Mouse (Mus musculus) limb, embryonic 14.5 days (tissue): Measurements from ENCODE around the gene Grm2. TPM values are rescaled to one million over a fixed set of nuclear protein-coding genes. Genes with fewer than 3 reads are reported as not detected.
"Not testable (repeated sequence)": the region's sequence is repeated elsewhere in the genome, so short reads cannot be mapped to it uniquely, and the experiment has no call there.

ENCODE experiments used
- ATAC-seq: fragments of 200-750 bp; cut with Nextera tagmentation; 2 replicates; pipeline ENCODE4 v1.8.0; 2017; ENCODE audit warnings: low read depth, moderate number of reproducible peaks, moderate TSS enrichment; ENCODE audit not compliant: low FRiP score
- DNase-seq: peaks from one replicate; pipeline ENCODE4 v3.0.0-alpha.2; 2015; ENCODE audit warnings: low spot score
- H3K27ac ChIP-seq: fragments of 300-500 bp; sonication (generic); replicated peaks from 2 replicates; pipeline ENCODE4 v1.5.1; 2014; ENCODE audit warnings: low read depth, mild to moderate bottlenecking, low read length, moderate library complexity, mixed read lengths
- H3K27me3 ChIP-seq: fragments of 300-500 bp; sonication (generic); 2 replicates; pipeline ENCODE4 v1.6.1; 2014; ENCODE audit warnings: low read length, mixed read lengths; ENCODE audit not compliant: control insufficient read depth, insufficient read depth
- H3K36me3 ChIP-seq: fragments of 300-500 bp; sonication (generic); 2 replicates; pipeline ENCODE4 v1.6.1; 2014; ENCODE audit warnings: mild to moderate bottlenecking, low read length, moderate library complexity, mixed read lengths; ENCODE audit not compliant: control insufficient read depth, insufficient read depth
- H3K4me1 ChIP-seq: fragments of 300-500 bp; sonication (generic); 2 replicates; pipeline ENCODE4 v1.6.1; 2014; ENCODE audit warnings: antibody characterized with exemption, low read length, mixed read lengths; ENCODE audit not compliant: control insufficient read depth, insufficient read depth
- H3K4me2 ChIP-seq: fragments of 300-500 bp; sonication (generic); replicated peaks from 2 replicates; pipeline ENCODE4 v1.6.1; 2014; ENCODE audit warnings: low read depth, mild to moderate bottlenecking, low read length, moderate library complexity; ENCODE audit not compliant: severe bottlenecking
- H3K4me3 ChIP-seq: fragments of 300-500 bp; sonication (generic); replicated peaks from 2 replicates; pipeline ENCODE4 v1.5.1; 2014; ENCODE audit warnings: low read length
- H3K9ac ChIP-seq: fragments of 300-500 bp; sonication (generic); 2 replicates; pipeline ENCODE4 v1.6.1; 2014; ENCODE audit warnings: mild to moderate bottlenecking, low read depth, low read length, moderate library complexity; ENCODE audit not compliant: severe bottlenecking
- H3K9me3 ChIP-seq: fragments of 300-500 bp; sonication (generic); 2 replicates; pipeline ENCODE4 v1.6.1; 2016; ENCODE audit warnings: low read length; ENCODE audit not compliant: control insufficient read depth
- POLR2A ChIP-seq: fragments of 200-500 bp; IDR thresholded peaks from 2 replicates; pipeline ENCODE4 v1.8.0; 2012; ENCODE audit warnings: inconsistent platforms, mild to moderate bottlenecking, moderate library complexity, borderline replicate concordance; ENCODE audit not compliant: insufficient read depth, insufficient read length; ENCODE audit errors: extremely low read depth
- WGBS: fragments of 180-500 bp; shearing (Covaris S2); extraction: QIAGEN DNeasy Blood & Tissue Kit; methylation state at CpG from one replicate; pipeline ENCODE4 v1.1.7; 2014; 5-methylcytosine and 5-hydroxymethylcytosine counted together
- polyA plus RNA-seq, 2 experiments: library from polyadenylated mRNA; depleted of rRNA in 1 of 2; stranded (reverse) in 1 of 2; unstranded in 1 of 2; fragments of >200 nt; fragmentation: Nextera tagmentation in 1 of 2; extraction: Ambion mirVana in 1 of 2; gene quantifications; 2 replicates each; pipeline versions ENCODE4 v1.2.1 to v1.2.3; 2012 to 2014

Gene Grm2
- polyA plus RNA-seq, 2 experiments = 0.06 TPM; not detected in 1

DNA sequence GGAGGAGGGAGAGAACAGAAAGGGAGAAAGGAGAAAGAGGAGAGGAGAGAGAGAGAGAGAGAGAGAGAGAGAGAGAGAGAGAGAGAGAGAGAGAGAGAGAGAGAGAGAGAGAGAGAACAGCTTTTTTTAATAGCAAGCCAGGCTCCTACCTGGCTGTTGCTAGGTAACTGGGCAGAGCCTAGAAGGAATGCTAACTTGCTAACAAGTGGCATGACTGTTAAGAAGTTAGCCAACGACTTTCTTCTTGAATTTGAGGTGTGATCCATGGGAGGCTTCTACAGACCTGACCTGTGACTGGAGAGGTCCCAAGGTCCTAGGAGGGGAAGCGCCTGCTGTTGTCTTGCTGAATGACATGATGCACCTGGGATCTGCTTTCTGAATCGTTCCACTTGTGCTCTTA is 41.3 kb downstream of the Grm2 start:
- no peak for DNase-seq
- Histone ChIP-seq H3K9ac (no peak overlapping the region), H3K4me1 (no peaks in the 10 kb centered on the region), H3K4me3 (no peak overlapping the region), H3K4me2 (no peak overlapping the region), H3K27me3 (no peaks in the 10 kb centered on the region), H3K27ac (no peak overlapping the region), H3K9me3 (0 out of 2 replicates have a peak, but pooled peaks cover 3% of the 10 kb centered on the region), H3K36me3 (no peaks in the 10 kb centered on the region)
- TF ChIP-seq POLR2A = no peak
- WGBS = 54% methylated on average over 3 of the region's 3 CpGs
- no peak for ATAC-seq

DNA sequence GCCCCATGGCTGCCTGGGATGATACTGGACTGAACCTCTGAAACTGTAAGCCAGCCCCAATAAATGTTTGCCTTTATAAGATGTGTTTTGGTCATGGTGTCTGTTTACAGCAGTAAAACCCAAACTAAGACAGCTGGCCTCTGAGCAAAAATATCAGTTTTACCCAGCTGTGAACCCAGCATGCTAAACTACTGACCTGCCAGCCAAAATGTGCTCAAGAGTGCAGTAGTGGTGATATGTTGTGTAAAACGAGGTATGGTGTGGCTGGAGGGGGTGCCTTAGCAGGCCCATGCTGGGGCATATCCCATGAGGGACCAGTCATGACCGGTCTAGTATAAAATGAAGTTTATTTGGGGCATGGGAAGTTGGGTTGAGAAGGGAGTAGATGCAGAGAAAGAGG is 41.9 kb downstream of the Grm2 start:
- no peak for ATAC-seq
- H3K9me3 ChIP-seq = no peaks in the 10 kb centered on the region
- H3K27ac ChIP-seq = no peak overlapping the region
- H3K36me3 ChIP-seq = no peaks in the 10 kb centered on the region
- no peak for TF ChIP-seq POLR2A
- H3K4me3 ChIP-seq = no peak overlapping the region
- no peak for DNase-seq
- H3K4me1 ChIP-seq = no peaks in the 10 kb centered on the region
- no peaks in the 10 kb centered on the region for H3K27me3 ChIP-seq
- no peak overlapping the region for H3K9ac ChIP-seq
- 58% methylated on average over 2 of the region's 2 CpGs for WGBS
- no peak overlapping the region for H3K4me2 ChIP-seq

DNA sequence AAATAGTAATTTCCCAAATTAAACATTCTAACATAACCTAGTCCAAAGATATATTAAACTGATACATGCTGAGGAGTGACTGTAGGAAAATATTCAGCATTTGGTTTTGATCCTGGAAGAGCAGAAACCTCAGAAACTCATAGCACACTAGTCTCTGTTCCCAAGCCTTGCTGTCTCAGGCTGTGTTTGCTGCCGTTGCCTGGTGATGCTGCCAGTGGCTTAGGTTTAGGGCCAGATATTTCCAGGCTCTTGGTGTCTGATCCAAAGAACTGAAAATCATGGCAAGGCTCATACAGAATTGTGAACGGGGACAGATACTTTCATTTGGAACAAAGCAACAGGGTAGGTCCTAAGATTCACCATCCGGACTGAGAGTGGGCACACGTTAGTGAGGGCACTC is 45.2 kb downstream of the Grm2 start:
- no peaks in the 10 kb centered on the region for H3K9me3 ChIP-seq
- no peaks in the 10 kb centered on the region for H3K36me3 ChIP-seq
- WGBS = 86% methylated on average over 4 of the region's 4 CpGs
- no peak overlapping the region for H3K4me2 ChIP-seq
- no peak for TF ChIP-seq POLR2A
- no peak for ATAC-seq
- H3K27me3 ChIP-seq = no peaks in the 10 kb centered on the region
- no peak overlapping the region for H3K9ac ChIP-seq
- no peak for DNase-seq
- no peaks in the 10 kb centered on the region for H3K4me1 ChIP-seq
- H3K4me3 ChIP-seq = no peak overlapping the region
- no peak overlapping the region for H3K27ac ChIP-seq

DNA sequence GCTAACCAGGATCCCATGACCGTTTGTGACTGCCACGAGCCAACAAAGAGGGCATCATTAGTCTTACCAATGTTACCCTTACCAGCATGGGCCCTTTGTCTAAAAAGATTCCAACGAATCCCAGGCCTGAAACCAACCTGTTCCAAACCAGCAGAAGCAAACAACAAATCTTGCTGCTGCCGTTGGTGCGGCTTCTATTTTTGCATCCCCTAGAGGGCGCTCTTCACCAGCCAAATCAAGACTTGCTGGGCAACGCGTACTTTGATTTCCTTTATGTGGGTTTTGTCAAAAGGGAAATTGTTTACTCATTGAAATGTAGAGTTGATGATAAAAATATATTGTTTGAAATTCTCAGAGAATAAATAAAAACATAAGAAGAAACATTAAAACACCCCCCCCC is 55.3 kb downstream of the Grm2 start:
- DNase-seq = peak; percentile 9

DNA sequence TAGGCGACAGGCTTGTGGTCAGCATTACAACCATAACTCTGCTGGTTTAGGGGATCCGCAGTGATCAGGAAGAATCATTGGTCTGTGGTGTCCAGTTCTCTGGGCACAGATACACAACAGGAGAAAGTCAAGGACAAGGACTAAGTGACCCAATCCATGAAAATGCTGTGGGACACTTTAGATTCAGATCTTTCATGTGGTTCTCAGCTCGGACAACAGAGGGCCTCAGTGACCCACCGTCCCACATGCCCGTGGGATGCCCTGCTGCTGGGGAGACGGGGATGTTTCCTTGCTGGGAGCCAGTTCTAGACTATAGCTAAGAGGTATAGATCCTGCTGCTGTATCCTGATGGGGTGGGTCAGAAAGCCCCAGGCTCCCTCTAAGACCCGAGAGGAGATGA is 57.4 kb downstream of the Grm2 start:
- TF ChIP-seq POLR2A = no peak

More for the DNA sequence above, 55.3 kb downstream of the Grm2 start:
- no peak for TF ChIP-seq POLR2A
- H3K27me3 ChIP-seq = no peaks in the 10 kb centered on the region
- no peak for ATAC-seq
- no peak overlapping the region for H3K4me2 ChIP-seq
- H3K9ac ChIP-seq = no peak overlapping the region
- H3K4me1 ChIP-seq = no peaks in the 10 kb centered on the region
- 30% methylated on average over 8 of the region's 8 CpGs for WGBS
- H3K4me3 ChIP-seq = no peak overlapping the region
- no peaks in the 10 kb centered on the region for H3K36me3 ChIP-seq
- H3K27ac ChIP-seq = no peak overlapping the region
- H3K9me3 ChIP-seq = no peaks in the 10 kb centered on the region

DNA sequence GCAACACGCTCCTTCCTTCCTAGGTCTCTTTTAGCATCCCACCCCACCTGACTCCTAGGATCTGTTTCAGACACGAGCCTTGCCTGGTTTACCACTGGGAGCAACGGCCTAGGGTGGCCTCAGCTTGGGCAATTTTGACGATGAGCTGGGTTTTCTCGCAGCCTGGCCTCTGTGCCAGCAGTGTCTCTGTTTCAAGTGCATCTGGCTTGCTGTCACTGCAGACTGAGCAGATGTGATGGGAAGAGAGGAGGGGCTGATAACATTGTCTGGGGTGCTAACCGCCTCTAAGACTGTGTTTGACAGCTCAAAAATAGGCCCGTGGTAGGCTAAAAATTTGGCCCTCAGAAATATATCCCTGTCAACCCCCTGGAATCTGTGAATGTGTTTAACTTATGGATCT is 60.0 kb downstream of the Grm2 start:
- no peak for TF ChIP-seq POLR2A
- Histone ChIP-seq H3K36me3 (no peaks in the 10 kb centered on the region), H3K27me3 (no peaks in the 10 kb centered on the region), H3K4me1 (no peaks in the 10 kb centered on the region), H3K27ac (no peak overlapping the region), H3K4me3 (no peak overlapping the region), H3K4me2 (no peak overlapping the region), H3K9ac (0 out of 2 replicates have a peak overlapping the region, but pooled peaks have one; percentile 21), H3K9me3 (no peaks in the 10 kb centered on the region)
- ATAC-seq = no peak
- WGBS = 61% methylated on average over 7 of the region's 7 CpGs
- no peak for DNase-seq

More for the DNA sequence above, 57.4 kb downstream of the Grm2 start:
- Histone ChIP-seq H3K9me3 (no peaks in the 10 kb centered on the region), H3K36me3 (no peaks in the 10 kb centered on the region), H3K4me1 (no peaks in the 10 kb centered on the region), H3K9ac (no peak overlapping the region), H3K27ac (no peak overlapping the region), H3K4me2 (no peak overlapping the region), H3K27me3 (no peaks in the 10 kb centered on the region), H3K4me3 (no peak overlapping the region)
- no peak for ATAC-seq
- 45% methylated on average over 7 of the region's 7 CpGs for WGBS
- DNase-seq = no peak

DNA sequence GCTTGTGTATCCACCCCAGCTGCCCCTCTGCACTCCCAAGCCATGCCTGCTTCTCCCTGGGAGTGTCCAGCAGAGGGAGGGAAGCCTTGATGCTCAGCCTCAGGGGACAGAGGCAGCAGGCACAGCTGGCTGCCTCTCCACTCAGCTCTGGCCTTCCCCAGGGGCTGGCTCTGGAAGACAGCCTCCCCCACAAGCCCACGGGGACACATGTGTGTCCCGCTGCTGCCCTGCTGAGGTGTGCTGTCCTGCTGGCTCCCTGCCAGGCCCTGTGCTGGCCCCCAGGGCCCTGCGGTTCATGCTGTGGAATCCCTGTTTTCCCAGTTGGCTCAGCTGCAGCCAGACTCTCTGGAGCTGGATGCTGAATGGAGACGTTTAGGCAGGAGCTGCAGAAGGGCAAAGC is 60.5 kb downstream of the Grm2 start:
- ATAC-seq = not testable (repeated sequence)

More for the DNA sequence above, 60.5 kb downstream of the Grm2 start:
- H3K4me3 ChIP-seq, H3K4me1 ChIP-seq, H3K9me3 ChIP-seq, H3K27me3 ChIP-seq, DNase-seq, H3K4me2 ChIP-seq, H3K36me3 ChIP-seq, H3K27ac ChIP-seq: not testable (repeated sequence)
- WGBS = 0% methylated on average over 4 of the region's 4 CpGs
- 0 out of 2 replicates have a peak overlapping the region, but pooled peaks have one; percentile 21 for H3K9ac ChIP-seq
